Mouse (Mus musculus): ENCODE results near the gene Pex5l.

The Pex5l gene

GRCm38 (mm10) chr3:33142901-33143461, at the start of gene Pex5l:
Gene Pex5l, minus strand, starts transcription at chr3:33143247.
- DNase-seq, result peak; percentile 3 to 60

- DNase-seq, result no peak
Measured at GRCm38 (mm10) chr3:33165186-33165585, 22.1 kb upstream of the Pex5l start.

DNA sequence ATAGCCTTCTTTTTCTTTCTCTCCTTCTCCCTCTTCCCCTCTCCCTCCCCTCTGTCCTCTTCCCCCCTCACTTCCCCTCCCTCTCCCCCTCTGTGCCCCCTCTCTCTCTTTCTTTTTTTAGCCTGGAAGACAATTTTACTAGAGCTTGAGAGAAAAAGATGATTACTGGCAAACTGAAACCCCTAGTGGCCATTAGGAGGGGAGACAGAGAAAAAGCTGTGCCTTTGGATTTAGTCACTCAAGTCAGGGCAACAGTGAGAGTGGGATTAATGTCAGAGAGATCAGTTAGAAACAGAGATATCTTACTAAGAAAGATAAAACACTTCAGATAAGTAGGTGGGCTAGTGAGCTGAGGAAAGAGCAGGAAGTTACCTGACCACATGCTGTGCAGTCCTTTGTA, 20.8 kb upstream of the Pex5l start:
- DNase-seq, result no peak

GRCm38 (mm10) chr3:33143592-33143991, 545 bp upstream of the Pex5l start:
- DNase-seq, result no peak

DNA sequence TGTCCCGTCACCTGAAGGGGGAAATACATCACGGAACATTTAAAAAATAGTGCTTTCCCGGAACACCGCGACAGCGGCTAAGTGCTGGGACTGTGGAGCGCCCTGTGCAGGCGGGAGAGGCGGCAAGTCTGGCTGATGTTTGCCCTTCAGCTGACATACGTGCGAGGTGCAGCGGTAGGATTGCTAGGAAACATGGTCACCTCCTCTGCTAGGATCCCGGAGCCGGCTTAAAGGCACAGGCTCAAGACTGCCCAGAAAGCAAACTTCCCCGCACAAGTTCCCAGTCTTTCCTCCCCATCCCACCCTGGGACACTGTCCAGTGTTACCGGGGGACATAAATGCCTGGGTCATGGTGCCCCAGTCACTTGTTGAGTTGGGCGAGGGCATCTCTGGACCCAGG, 649 bp downstream of the Pex5l start:
- no peak for DNase-seq

GRCm38 (mm10) chr3:33129944-33130343, 13.1 kb downstream of the Pex5l start:
- no peak for DNase-seq

- DNase-seq, result no peak
Measured at GRCm38 (mm10) chr3:33124796-33125195, 18.3 kb downstream of the Pex5l start.

- no peak for DNase-seq
Measured at GRCm38 (mm10) chr3:33105785-33106184, 37.3 kb downstream of the Pex5l start.

GRCm38 (mm10) chr3:33103501-33103900, 39.5 kb downstream of the Pex5l start:
- DNase-seq, result no peak

DNA sequence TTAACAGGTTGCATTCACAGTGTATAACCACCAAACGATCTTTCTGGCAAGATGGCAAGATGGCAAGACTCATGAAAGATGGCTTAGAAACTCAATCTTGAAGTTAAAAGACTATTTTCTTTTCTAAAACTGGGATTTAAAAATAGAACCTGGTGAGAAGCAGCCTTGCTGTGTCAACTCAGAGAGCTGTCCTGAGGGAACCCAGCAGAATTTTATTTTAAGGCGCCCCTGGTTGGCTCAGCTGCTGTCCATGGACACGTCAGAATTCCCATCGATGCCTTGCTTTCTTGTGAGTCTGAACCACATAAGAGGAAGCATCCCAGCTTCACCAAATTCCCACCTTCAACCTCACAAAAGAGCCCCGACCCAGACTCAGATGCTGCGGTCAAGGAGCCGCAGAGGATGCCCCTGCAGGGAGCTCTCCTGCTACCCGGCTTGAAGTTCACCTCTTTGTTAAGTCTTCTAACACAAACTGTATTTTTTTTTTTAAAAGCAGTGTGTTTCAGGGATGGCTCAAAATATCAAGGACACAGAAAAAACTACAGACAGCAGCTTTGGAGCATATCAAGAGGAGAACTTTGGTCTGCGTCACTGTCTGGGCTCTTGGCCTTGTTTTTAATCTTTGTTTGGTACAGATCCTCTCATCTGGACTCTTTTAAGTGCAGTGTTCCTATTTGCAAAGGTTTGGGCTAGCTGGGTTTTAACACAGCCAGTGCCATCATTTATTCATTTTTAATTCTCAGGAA, 44.3 kb downstream of the Pex5l start:
- DNase-seq, result no peak

GRCm38 (mm10) chr3:33093646-33094045, 49.4 kb downstream of the Pex5l start:
- peak; percentile 35 to 62 for DNase-seq

- no peak for DNase-seq
Measured at GRCm38 (mm10) chr3:33090001-33090400, 53.0 kb downstream of the Pex5l start.

GRCm38 (mm10) chr3:33089470-33089869, 53.6 kb downstream of the Pex5l start:
- no peak for DNase-seq

DNA sequence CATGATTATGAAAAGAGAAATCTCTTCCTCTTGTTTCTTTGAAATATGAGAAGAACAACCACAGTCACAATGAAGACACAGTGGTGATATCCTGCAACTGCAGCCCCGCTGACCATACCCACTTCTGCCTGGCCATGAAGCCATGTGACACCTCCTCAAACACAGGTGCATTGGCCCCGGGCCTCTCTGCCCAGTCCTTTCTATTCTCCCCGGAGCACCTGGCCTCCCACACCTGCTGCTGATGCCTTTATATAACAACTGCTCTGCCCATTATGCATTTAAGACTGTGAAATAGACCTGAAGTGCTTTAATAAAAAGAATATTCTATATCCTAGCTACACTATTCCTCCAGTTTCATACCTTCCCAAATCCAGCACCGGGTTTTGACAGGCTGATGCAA, 54.8 kb downstream of the Pex5l start:
- no peak for DNase-seq

GRCm38 (mm10) chr3:33082806-33083338, 60.2 kb downstream of the Pex5l start:
- no peak for DNase-seq

DNA sequence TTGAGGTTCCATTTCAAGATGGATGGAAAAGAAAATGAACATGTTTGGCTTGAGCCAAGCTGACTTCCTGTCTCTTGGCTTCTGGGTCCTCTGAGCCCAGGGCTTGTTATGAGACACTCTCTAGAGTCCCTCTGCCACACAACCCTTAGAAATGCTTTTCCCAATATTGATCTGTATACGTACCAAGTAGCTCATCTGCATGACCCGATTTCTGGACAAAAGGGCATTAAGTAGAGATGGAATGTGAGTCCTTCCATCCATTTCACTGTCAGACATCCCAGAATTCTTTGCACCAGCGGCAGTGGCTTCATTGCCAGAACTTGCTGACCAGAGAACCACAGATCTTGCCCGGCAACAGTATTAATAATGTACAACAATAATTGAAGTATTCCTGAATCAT, 61.3 kb downstream of the Pex5l start:
- no peak for DNase-seq

GRCm38 (mm10) chr3:33079658-33080057, 63.4 kb downstream of the Pex5l start:
- no peak for DNase-seq

DNA sequence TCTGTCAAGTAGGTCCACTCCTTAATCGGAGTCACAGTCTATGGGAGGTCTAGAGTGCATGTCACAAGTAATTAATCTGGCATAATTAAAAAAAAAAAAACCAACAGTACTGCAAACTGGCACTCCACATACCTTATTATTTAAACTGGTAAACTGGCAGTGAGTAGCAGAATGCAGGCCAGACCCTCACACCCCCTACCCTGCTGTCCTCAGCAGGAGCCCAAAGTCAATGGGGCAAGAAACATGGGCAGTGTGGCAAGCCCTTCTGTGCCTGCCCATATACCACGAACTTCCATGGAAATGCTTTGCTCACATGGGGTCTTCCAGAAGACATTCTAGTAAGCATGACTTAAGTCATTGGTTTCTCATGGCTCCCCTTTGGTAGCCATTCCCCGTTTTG, 63.9 kb downstream of the Pex5l start:
- no peak for DNase-seq

DNA sequence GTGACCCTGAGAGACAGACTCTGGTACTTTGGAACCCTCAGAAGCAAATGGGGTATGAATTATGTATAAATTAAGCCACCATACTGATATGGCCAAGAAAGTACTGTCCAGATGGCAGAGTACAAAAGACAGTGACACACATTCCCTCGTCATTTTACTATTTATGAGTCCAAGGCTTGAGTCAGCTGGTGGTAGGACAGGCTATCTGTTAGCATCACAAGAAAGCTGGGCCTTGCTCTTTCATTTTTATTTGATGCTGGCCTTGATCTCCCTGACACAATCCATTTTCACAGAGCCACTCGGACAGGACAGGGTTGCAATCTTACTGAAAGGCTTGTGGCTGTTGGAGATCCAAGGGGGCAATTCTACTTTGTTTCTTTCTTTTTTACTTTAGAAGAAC, 67.4 kb downstream of the Pex5l start:
- no peak for DNase-seq

DNA sequence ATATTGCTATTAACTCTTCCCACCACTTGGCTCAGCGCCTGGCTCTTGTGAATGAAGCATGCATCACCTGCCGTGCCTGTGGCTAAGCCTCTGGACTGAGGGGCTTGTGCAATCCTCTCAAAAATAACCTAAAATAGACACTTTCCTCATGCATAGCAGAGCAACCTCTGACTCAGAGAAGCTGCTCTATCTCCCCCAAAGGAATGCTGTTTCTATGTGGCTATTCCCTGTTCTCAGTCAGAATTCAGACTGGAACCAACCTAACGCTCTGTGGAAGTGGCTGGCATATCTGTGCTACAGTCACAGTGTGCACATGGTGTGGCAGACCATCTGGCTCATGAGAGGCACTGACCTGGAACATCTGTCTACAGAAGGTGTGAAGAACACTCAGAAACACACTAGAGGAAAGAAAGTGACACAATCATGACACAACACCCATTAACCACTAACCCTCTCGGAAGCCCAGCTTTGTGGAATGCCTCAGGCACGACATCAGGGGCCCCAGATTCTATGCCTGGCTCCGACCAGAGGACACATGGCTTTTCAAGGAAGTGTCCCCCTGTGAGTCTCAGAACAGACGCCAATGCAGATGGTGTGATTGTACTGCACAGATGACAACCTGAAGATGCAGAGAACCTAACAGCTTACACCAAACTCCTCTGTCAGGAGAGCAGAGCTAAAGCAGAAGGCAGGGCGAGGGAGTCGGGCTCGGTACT, 68.6 kb downstream of the Pex5l start:
- DNase-seq, result no peak

DNA sequence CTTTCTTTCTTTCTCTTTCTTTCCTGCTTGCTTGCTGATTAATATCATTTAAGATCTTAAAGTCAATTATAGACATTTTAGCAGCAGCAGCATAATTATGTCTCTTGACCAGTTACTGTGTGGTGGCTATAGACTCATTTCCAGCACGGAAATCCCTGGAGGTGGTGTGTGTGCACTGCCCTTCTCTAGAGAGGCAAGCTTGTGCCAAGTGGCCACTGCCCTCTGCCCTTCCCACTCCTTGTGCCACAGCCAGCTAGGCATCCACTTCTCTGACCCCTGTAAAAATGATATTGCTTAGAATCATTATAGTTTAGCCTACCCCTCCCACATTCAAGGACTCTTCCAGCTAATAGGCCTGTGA, 69.2 kb downstream of the Pex5l start:
- DNase-seq, result peak in 1 of 2 experiments; percentile 2

DNA sequence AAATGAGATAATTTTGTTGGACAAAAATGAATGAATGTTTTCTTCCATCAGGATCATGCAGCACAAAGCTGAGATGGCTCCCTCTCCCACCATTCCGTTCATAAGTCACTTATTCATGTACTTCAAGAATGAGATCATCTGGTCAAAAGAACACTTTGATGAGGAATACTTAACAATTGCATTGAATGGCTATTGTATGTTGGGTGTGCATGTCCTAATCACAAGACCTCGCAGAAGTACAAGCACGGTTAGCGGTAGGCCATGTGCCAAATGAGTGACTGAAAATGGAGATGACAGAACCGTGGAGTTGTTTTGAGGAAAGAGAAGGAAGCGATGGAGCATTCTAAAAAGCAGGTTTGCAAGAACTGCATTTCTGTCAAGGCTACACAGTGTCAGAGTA, 72.3 kb downstream of the Pex5l start:
- no peak for DNase-seq

DNA sequence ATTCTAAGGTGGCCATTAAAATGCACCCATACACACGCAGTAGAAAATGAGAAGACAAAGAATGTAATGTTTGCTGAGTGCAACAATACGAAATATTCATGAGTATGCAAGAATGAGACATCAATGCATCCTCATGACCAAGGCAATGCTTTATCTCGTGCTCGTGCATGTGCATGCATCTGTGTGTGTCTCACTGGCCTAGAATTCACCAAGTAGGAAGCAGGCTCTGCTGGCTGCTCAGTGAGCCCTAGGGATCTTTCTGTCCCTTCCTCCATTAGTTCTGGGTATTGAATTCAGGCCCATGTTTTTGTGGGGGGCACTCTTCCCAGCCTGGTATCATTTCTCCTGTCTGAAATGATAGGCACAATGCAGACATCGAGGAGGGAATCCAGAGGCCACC, 74.9 kb downstream of the Pex5l start:
- no peak for DNase-seq

GRCm38 (mm10) chr3:33063590-33063989, 79.5 kb downstream of the Pex5l start:
- no peak for DNase-seq
